Mouse (Mus musculus) kidney, embryonic 15.5 days (tissue): ENCODE results near the gene Nr1h4. TPM values are rescaled to one million over a fixed set of nuclear protein-coding genes. Genes with fewer than 3 reads are reported as not detected.

Experiments
- ATAC-seq: fragments of 200-750 bp; cut with Nextera tagmentation; replicated peaks from 2 replicates; pipeline ENCODE4 v1.8.0; 2017; ENCODE audit warnings: moderate TSS enrichment; ENCODE audit not compliant: low FRiP score
- H3K27ac ChIP-seq: fragments of 300-500 bp; sonication (generic); 2 replicates; pipeline ENCODE4 v1.5.1; 2015; ENCODE audit warnings: mild to moderate bottlenecking, inconsistent platforms
- H3K27me3 ChIP-seq: fragments of 300-500 bp; sonication (generic); 2 replicates; pipeline ENCODE4 v1.6.1; 2015; ENCODE audit warnings: inconsistent platforms
- H3K36me3 ChIP-seq: fragments of 300-500 bp; sonication (generic); 2 replicates; pipeline ENCODE4 v1.6.1; 2015; ENCODE audit warnings: inconsistent platforms
- H3K4me1 ChIP-seq: fragments of 300-500 bp; sonication (generic); 2 replicates; pipeline ENCODE4 v1.6.1; 2015; ENCODE audit warnings: inconsistent platforms
- H3K4me2 ChIP-seq: fragments of 300-500 bp; sonication (generic); 2 replicates; pipeline ENCODE4 v1.6.1; 2015; ENCODE audit warnings: moderate library complexity, mild to moderate bottlenecking, inconsistent platforms
- H3K4me3 ChIP-seq: fragments of 300-500 bp; sonication (generic); replicated peaks from 2 replicates; pipeline ENCODE4 v1.5.1; 2015; ENCODE audit warnings: mild to moderate bottlenecking, inconsistent platforms
- H3K9ac ChIP-seq: fragments of 300-500 bp; sonication (generic); 2 replicates; pipeline ENCODE4 v1.6.1; 2015; ENCODE audit warnings: mild to moderate bottlenecking, inconsistent platforms
- H3K9me3 ChIP-seq: fragments of 300-500 bp; sonication (generic); replicated peaks from 2 replicates; pipeline ENCODE4 v1.6.1; 2016; ENCODE audit warnings: inconsistent platforms
- WGBS: fragments of 180-500 bp; shearing (Covaris S2); methylation state at CpG from one replicate; pipeline ENCODE4 v1.1.7; 2015; ENCODE audit warnings: mixed read lengths; 5-methylcytosine and 5-hydroxymethylcytosine counted together
- polyA plus RNA-seq: library from polyadenylated mRNA; unstranded; fragments of >200 nt; fragmentation: Nextera tagmentation; extraction: Ambion mirVana; gene quantifications from 2 replicates; pipeline ENCODE4 v1.2.1, GENCODE M21; 2015

Gene Nr1h4
- polyA plus RNA-seq, 1 experiment from 2014 or later, result 2.4 TPM

GRCm38 (mm10) chr10:89422504-89423158, 110.8 kb downstream of the Nr1h4 start:
- Histone ChIP-seq H3K4me3 (no peak overlapping the region), H3K36me3 (peaks cover 59% of the 10 kb centered on the region), H3K27ac (no peak overlapping the region), H3K4me1 (no peaks in the 10 kb centered on the region), H3K9me3 (no peaks in the 10 kb centered on the region), H3K9ac (no peak overlapping the region), H3K27me3 (no peaks in the 10 kb centered on the region), H3K4me2 (no peak overlapping the region)
- ATAC-seq, result no peak
- 95% methylated on average over 8 of the region's 8 CpGs for WGBS

- Histone ChIP-seq H3K27me3 (no peaks in the 10 kb centered on the region), H3K9ac (no peak overlapping the region), H3K4me2 (no peak overlapping the region), H3K4me1 (no peaks in the 10 kb centered on the region), H3K36me3 (peaks cover 67% of the 10 kb centered on the region), H3K4me3 (no peak overlapping the region), H3K9me3 (no peaks in the 10 kb centered on the region), H3K27ac (no peak overlapping the region)
- WGBS, result 91% methylated on average over 2 of the region's 2 CpGs
- no peak for ATAC-seq
These were observed 115.4 kb downstream of the Nr1h4 start for GRCm38 (mm10) chr10:89417966-89418365.

- Histone ChIP-seq H3K4me3 (no peak overlapping the region), H3K4me2 (no peak overlapping the region), H3K9me3 (no peaks in the 10 kb centered on the region), H3K36me3 (peaks cover 64% of the 10 kb centered on the region), H3K27me3 (no peaks in the 10 kb centered on the region), H3K9ac (no peak overlapping the region), H3K27ac (no peak overlapping the region), H3K4me1 (no peaks in the 10 kb centered on the region)
- WGBS, result 54% methylated on average over 3 of the region's 3 CpGs
- ATAC-seq, result no peak
These were observed 117.9 kb downstream of the Nr1h4 start for GRCm38 (mm10) chr10:89415478-89415877.

GRCm38 (mm10) chr10:89407551-89407950, 125.8 kb downstream of the Nr1h4 start:
- WGBS, result 43% methylated on average over 1 of the region's 1 CpGs
- no peak overlapping the region for H3K4me2 ChIP-seq

GRCm38 (mm10) chr10:89406733-89407484, 126.5 kb downstream of the Nr1h4 start:
- Histone ChIP-seq H3K27ac (no peak overlapping the region), H3K27me3 (no peaks in the 10 kb centered on the region), H3K9me3 (no peaks in the 10 kb centered on the region), H3K36me3 (peaks cover 12% of the 10 kb centered on the region), H3K4me1 (no peaks in the 10 kb centered on the region), H3K9ac (no peak overlapping the region), H3K4me3 (no peak overlapping the region), H3K4me2 (no peak overlapping the region)
- ATAC-seq, result no peak
- WGBS, result 77% methylated on average over 5 of the region's 6 CpGs

More at GRCm38 (mm10) chr10:89407551-89407950, 125.8 kb downstream of the Nr1h4 start:
- H3K4me1 ChIP-seq, result no peaks in the 10 kb centered on the region
- H3K9me3 ChIP-seq, result no peaks in the 10 kb centered on the region
- no peak for ATAC-seq
- H3K36me3 ChIP-seq, result peaks cover 15% of the 10 kb centered on the region
- no peaks in the 10 kb centered on the region for H3K27me3 ChIP-seq
- no peak overlapping the region for H3K4me3 ChIP-seq
- no peak overlapping the region for H3K27ac ChIP-seq
- H3K9ac ChIP-seq, result no peak overlapping the region

- H3K27ac ChIP-seq, result no peak overlapping the region
These were observed 128.4 kb downstream of the Nr1h4 start for GRCm38 (mm10) chr10:89404936-89405335.

More at GRCm38 (mm10) chr10:89404936-89405335, 128.4 kb downstream of the Nr1h4 start:
- H3K27me3 ChIP-seq, result no peaks in the 10 kb centered on the region
- no peaks in the 10 kb centered on the region for H3K4me1 ChIP-seq
- 0 out of 2 replicates have a peak, but pooled peaks cover 5% of the 10 kb centered on the region for H3K9me3 ChIP-seq
- H3K36me3 ChIP-seq, result no peaks in the 10 kb centered on the region
- no peak overlapping the region for H3K4me2 ChIP-seq
- no peak for ATAC-seq
- no peak overlapping the region for H3K9ac ChIP-seq
- H3K4me3 ChIP-seq, result no peak overlapping the region
- 85% methylated on average over 4 of the region's 4 CpGs for WGBS

Other genes starting within 250 kb of the Nr1h4 start
- gene Ano4, start 188.8 kb downstream of the Nr1h4 start, polyA plus RNA-seq, result 4.9 and 5.4 TPM in 2 replicates
- 18.9 and 19.6 TPM in 2 replicates for gene Gas2l3, start 89.6 kb downstream of the Nr1h4 start, polyA plus RNA-seq
- gene Slc17a8, start 87.7 kb upstream of the Nr1h4 start, polyA plus RNA-seq, result 0.70 and 1.2 TPM in 2 replicates
- 7.9 and 8.1 TPM in 2 replicates for gene Scyl2, start 152.7 kb upstream of the Nr1h4 start, polyA plus RNA-seq
- gene Actr6, start 198.7 kb upstream of the Nr1h4 start, polyA plus RNA-seq, result 33.4 and 35.3 TPM in 2 replicates
- gene Uhrf1bp1l, start 211.4 kb upstream of the Nr1h4 start, polyA plus RNA-seq, result 30.3 and 34.9 TPM in 2 replicates